Mouse (Mus musculus) brain, embryonic 14.5 days (tissue): ENCODE measurements around the gene Rbfox2.

Experiments used
- CTCF ChIP-seq: fragments of 200-500 bp; IDR thresholded peaks from 2 replicates; pipeline ENCODE4 v1.5.1; 2012; ENCODE audit warnings: inconsistent platforms, mild to moderate bottlenecking, moderate library complexity, borderline replicate concordance; ENCODE audit not compliant: insufficient read depth, insufficient read length; ENCODE audit errors: extremely low read depth
- POLR2A ChIP-seq: fragments of 200-500 bp; IDR thresholded peaks from 2 replicates; pipeline ENCODE4 v1.6.1; 2012; ENCODE audit warnings: mild to moderate bottlenecking, inconsistent platforms, borderline replicate concordance; ENCODE audit not compliant: poor library complexity, insufficient read depth, insufficient read length, severe bottlenecking; ENCODE audit errors: extremely low read depth

DNA sequence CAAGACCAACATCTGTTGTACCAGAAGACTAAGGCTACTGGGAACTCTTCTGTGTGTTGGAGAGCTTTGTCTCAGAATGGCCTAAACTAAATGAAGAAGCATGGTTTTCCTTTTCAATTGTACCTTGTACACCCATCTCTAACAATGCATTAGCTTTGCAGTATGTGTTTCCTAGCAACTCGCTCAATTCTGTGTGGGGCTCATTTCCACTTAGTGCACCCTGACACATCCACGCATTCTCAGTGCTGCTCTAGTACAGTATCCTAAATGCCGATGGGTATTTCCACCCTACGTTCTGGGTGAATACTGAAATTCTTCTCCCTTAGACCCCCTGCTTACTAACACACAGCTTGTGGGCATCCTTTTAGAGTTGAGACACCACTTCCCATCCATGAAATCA is 71.3 kb downstream of the Rbfox2 start:
- TF ChIP-seq CTCF: no peak
- no peak for TF ChIP-seq POLR2A
